Mouse (Mus musculus) forebrain, embryonic 12.5 days (tissue): ENCODE measurements at regions not wholly inside any gene's neighbourhood (a gene's known extent, or its start where the extent isn't known, plus 50 kb on each side); places are given as distances from the start of the nearest gene placed in this dataset.
"Not testable (repeated sequence)": the region's sequence is repeated elsewhere in the genome, so short reads cannot be mapped to it uniquely, and the experiment has no call there.

Experiments
- ATAC-seq: fragments of 200-750 bp; cut with Nextera tagmentation; 2 replicates; pipeline ENCODE4 v1.8.0; 2017; ENCODE audit warnings: moderate TSS enrichment; ENCODE audit not compliant: low FRiP score
- H3K27ac ChIP-seq: fragments of 300-500 bp; sonication (generic); 2 replicates; pipeline ENCODE4 v1.5.1; 2016; ENCODE audit warnings: mild to moderate bottlenecking
- H3K27me3 ChIP-seq: fragments of 300-500 bp; sonication (generic); 2 replicates; pipeline ENCODE4 v1.6.1; 2016; ENCODE audit warnings: mild to moderate bottlenecking
- H3K36me3 ChIP-seq: fragments of 300-500 bp; sonication (generic); replicated peaks from 2 replicates; pipeline ENCODE4 v1.6.1; 2016; ENCODE audit warnings: mild to moderate bottlenecking
- H3K4me1 ChIP-seq: fragments of 300-500 bp; sonication (generic); 2 replicates; pipeline ENCODE4 v1.6.1; 2016
- H3K4me2 ChIP-seq: fragments of 300-500 bp; sonication (generic); 2 replicates; pipeline ENCODE4 v1.6.1; 2016; ENCODE audit warnings: mild to moderate bottlenecking, moderate library complexity
- H3K4me3 ChIP-seq: fragments of 300-500 bp; sonication (generic); replicated peaks from 2 replicates; pipeline ENCODE4 v1.5.1; 2016; ENCODE audit warnings: mild to moderate bottlenecking
- H3K9ac ChIP-seq: fragments of 300-500 bp; sonication (generic); 2 replicates; pipeline ENCODE4 v1.6.1; 2016; ENCODE audit warnings: mild to moderate bottlenecking
- H3K9me3 ChIP-seq: fragments of 300-500 bp; sonication (generic); 2 replicates; pipeline ENCODE4 v1.6.1; 2016
- WGBS: fragments of 180-500 bp; shearing (Covaris S2); methylation state at CpG from one replicate; pipeline ENCODE4 v1.1.7; 2016; 5-methylcytosine and 5-hydroxymethylcytosine counted together

GRCm38 (mm10) chr8:99763012-99763411 lies 346.7 kb upstream of the Cdh8 start:
- no peak overlapping the region for H3K9ac ChIP-seq
- no peak overlapping the region for H3K4me3 ChIP-seq
- H3K4me2 ChIP-seq: no peak overlapping the region
- no peak overlapping the region for H3K27ac ChIP-seq
- no peak for ATAC-seq
- no peaks in the 10 kb centered on the region for H3K4me1 ChIP-seq
- H3K36me3 ChIP-seq: no peaks in the 10 kb centered on the region
- H3K27me3 ChIP-seq: no peaks in the 10 kb centered on the region
- H3K9me3 ChIP-seq: no peaks in the 10 kb centered on the region

DNA sequence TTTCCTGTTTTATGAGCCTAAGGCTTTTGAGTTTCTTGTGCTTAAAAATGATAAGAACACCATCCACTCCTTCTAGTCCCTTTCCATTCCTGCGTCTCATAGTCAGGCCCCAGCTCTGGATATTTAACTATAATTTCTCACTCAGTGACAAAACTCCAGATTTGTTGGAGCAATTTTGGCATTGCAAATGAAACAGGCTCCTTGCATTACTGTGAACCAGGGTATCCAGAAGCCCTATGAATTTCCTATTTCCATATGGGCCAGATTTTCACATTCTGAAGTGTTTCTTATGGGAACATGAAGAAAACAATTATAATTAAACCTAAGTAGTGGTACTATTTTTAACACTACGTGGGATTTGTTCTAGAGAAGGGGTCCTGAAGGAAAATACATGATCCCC lies 319.9 kb upstream of the Cdh8 start:
- Histone ChIP-seq H3K4me2 (no peak overlapping the region), H3K4me3 (no peak overlapping the region), H3K36me3 (no peaks in the 10 kb centered on the region), H3K9me3 (no peaks in the 10 kb centered on the region), H3K27me3 (no peaks in the 10 kb centered on the region), H3K4me1 (no peaks in the 10 kb centered on the region), H3K9ac (no peak overlapping the region), H3K27ac (no peak overlapping the region)
- no peak for ATAC-seq
- 87% methylated on average over 2 of the region's 2 CpGs for WGBS

GRCm38 (mm10) chr8:99724626-99725218 lies 308.5 kb upstream of the Cdh8 start:
- 82% methylated on average over 5 of the region's 5 CpGs for WGBS
- H3K4me1 ChIP-seq: no peaks in the 10 kb centered on the region
- H3K9ac ChIP-seq: no peak overlapping the region
- ATAC-seq: no peak
- H3K4me3 ChIP-seq: no peak overlapping the region
- no peak overlapping the region for H3K4me2 ChIP-seq
- no peaks in the 10 kb centered on the region for H3K27me3 ChIP-seq
- H3K36me3 ChIP-seq: no peaks in the 10 kb centered on the region
- no peaks in the 10 kb centered on the region for H3K9me3 ChIP-seq
- no peak overlapping the region for H3K27ac ChIP-seq

GRCm38 (mm10) chr8:99718927-99719326 lies 302.7 kb upstream of the Cdh8 start:
- Histone ChIP-seq H3K4me2 (no peak overlapping the region), H3K4me1 (no peaks in the 10 kb centered on the region), H3K9me3 (no peaks in the 10 kb centered on the region), H3K27me3 (no peaks in the 10 kb centered on the region), H3K4me3 (no peak overlapping the region), H3K27ac (no peak overlapping the region), H3K36me3 (no peaks in the 10 kb centered on the region), H3K9ac (no peak overlapping the region)
- ATAC-seq: no peak

DNA sequence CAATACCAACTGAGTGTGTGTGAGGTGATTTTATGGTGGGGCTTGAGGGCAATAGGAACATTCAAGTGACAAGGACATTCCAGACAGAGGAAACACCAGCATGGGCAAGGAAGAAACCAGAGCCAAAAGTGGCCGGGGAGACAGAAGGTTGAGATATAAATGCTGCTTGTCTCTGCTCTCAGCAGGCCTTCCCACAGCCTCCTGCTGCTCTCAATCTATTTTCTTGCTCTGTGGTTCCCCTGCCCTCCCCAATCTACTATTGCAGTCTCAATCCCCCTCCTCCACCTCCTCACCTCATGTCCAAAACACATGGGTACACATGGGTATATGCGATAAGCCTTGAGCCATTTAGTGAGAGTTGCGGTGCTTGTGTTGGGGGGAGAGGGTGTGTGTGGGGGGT lies 265.4 kb upstream of the Cdh8 start:
- 0 out of 2 replicates have a peak, but pooled peaks have one; percentile 42 for ATAC-seq
- no peaks in the 10 kb centered on the region for H3K36me3 ChIP-seq
- H3K27me3 ChIP-seq: peaks cover 9% of the 10 kb centered on the region
- no peak overlapping the region for H3K27ac ChIP-seq
- no peak overlapping the region for H3K4me3 ChIP-seq
- no peak overlapping the region for H3K4me2 ChIP-seq
- H3K9me3 ChIP-seq: no peaks in the 10 kb centered on the region
- no peak overlapping the region for H3K9ac ChIP-seq
- 64% methylated on average over 3 of the region's 3 CpGs for WGBS
- H3K4me1 ChIP-seq: peaks cover 2% of the 10 kb centered on the region; the same call in 1 of the 2 replicates

- not testable (repeated sequence) for H3K4me3 ChIP-seq, H3K36me3 ChIP-seq, H3K27ac ChIP-seq, H3K27me3 ChIP-seq, H3K4me1 ChIP-seq, H3K9ac ChIP-seq, H3K9me3 ChIP-seq, H3K4me2 ChIP-seq
- peak; percentile 86 for ATAC-seq
- 20% methylated on average over 6 of the region's 6 CpGs for WGBS
These were observed 263.1 kb upstream of the Cdh8 start for GRCm38 (mm10) chr8:99679253-99679899.

DNA sequence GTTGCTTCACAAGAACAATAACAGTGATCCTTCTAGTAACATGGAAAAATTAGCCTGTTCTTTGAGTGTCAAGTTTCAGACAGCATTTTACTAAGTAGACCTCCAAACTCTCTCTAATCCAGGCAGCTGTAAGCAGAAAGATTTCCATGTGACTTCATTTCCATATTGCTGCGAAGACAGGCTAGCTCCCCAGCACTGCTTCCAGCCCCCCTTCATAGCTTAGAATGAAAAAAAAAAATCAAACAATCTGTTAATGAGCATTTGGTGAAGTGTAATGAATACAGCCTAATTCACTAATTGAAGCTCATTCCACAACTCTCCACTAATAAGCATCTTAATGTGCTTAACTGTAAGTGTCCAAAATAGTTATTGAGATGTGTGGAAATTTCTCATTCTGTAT lies 251.4 kb upstream of the Cdh8 start:
- H3K27me3 ChIP-seq, H3K4me2 ChIP-seq, H3K36me3 ChIP-seq, H3K9ac ChIP-seq, H3K4me3 ChIP-seq, H3K9me3 ChIP-seq, H3K4me1 ChIP-seq, H3K27ac ChIP-seq: not testable (repeated sequence)
- 31% methylated on average over 1 of the region's 1 CpGs for whole genome bisulfite sequencing
- peak; percentile 57; the same call in 1 of the 2 replicates for ATAC-seq

GRCm38 (mm10) chr8:99651302-99651621 lies 235.0 kb upstream of the Cdh8 start:
- no peak for ATAC-seq
- no peak overlapping the region for H3K9ac ChIP-seq

GRCm38 (mm10) chr8:99650587-99651301 lies 234.5 kb upstream of the Cdh8 start:
- no peak overlapping the region for H3K27ac ChIP-seq
- peak; percentile 39; the same call in 1 of the 2 replicates for ATAC-seq
- H3K4me3 ChIP-seq: no peak overlapping the region
- H3K9me3 ChIP-seq: no peaks in the 10 kb centered on the region
- H3K27me3 ChIP-seq: no peaks in the 10 kb centered on the region
- no peaks in the 10 kb centered on the region for H3K4me1 ChIP-seq
- no peak overlapping the region for H3K4me2 ChIP-seq
- 69% methylated on average over 9 of the region's 9 CpGs for WGBS
- H3K9ac ChIP-seq: no peak overlapping the region
- H3K36me3 ChIP-seq: no peaks in the 10 kb centered on the region

More at GRCm38 (mm10) chr8:99651302-99651621, 235.0 kb upstream of the Cdh8 start:
- no peaks in the 10 kb centered on the region for H3K27me3 ChIP-seq
- H3K4me3 ChIP-seq: no peak overlapping the region
- 84% methylated on average over 2 of the region's 2 CpGs for WGBS
- H3K9me3 ChIP-seq: no peaks in the 10 kb centered on the region
- no peaks in the 10 kb centered on the region for H3K4me1 ChIP-seq
- no peak overlapping the region for H3K4me2 ChIP-seq
- H3K27ac ChIP-seq: no peak overlapping the region
- no peaks in the 10 kb centered on the region for H3K36me3 ChIP-seq

DNA sequence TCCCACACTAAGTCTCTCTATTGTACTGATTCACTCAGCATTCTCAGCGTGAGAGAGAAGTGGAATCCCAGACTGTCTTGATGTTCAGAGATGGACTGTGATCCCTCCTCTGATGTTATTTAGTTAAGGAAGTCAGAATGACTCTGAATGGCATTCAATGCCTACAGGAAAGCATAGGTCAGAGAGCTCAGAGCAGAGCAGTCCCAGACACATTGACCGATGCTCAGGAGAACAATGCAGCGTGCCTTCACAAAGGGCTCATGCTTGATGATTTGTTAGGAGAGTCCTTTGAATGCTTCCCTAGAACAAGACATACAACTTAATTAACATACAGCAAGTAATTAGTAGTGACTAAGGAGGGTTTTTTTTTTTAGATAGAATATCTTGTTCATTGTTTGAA lies 224.3 kb upstream of the Cdh8 start:
- Histone ChIP-seq H3K4me3 (no peak overlapping the region), H3K4me2 (no peak overlapping the region), H3K9ac (no peak overlapping the region), H3K27ac (no peak overlapping the region), H3K27me3 (no peaks in the 10 kb centered on the region), H3K9me3 (no peaks in the 10 kb centered on the region), H3K36me3 (no peaks in the 10 kb centered on the region), H3K4me1 (peaks cover 2% of the 10 kb centered on the region; the same call in 1 of the 2 replicates)
- 11% methylated on average over 3 of the region's 3 CpGs for whole genome bisulfite sequencing
- ATAC-seq: no peak

DNA sequence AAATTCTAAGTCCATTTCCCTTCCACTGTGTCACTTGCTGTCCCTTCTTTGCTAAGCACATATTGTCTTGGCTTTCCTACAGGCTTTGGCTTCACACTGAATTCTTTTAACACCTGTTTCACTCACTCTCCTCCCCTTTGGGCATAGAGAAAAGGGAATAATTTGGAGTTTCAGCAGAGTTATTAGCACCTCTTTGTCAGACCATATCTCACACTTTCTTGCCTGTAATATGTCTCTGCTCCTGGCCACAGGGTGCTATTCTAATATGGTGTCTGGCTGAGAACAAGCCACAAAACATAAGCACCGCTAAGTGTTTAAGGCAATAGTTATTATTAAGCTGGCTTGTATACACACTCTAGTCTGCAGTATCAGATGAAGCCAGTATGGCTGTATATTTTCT lies 214.7 kb upstream of the Cdh8 start:
- ATAC-seq: not testable (repeated sequence)

GRCm38 (mm10) chr8:99621626-99622025 lies 205.4 kb upstream of the Cdh8 start:
- H3K4me2 ChIP-seq: no peak overlapping the region
- H3K9me3 ChIP-seq: no peaks in the 10 kb centered on the region
- H3K36me3 ChIP-seq: no peaks in the 10 kb centered on the region
- ATAC-seq: no peak
- no peaks in the 10 kb centered on the region for H3K27me3 ChIP-seq
- H3K4me1 ChIP-seq: no peaks in the 10 kb centered on the region
- no peak overlapping the region for H3K4me3 ChIP-seq
- H3K27ac ChIP-seq: no peak overlapping the region
- 60% methylated on average over 2 of the region's 2 CpGs for WGBS
- no peak overlapping the region for H3K9ac ChIP-seq

More for the DNA sequence above, 214.7 kb upstream of the Cdh8 start:
- not testable (repeated sequence) for H3K36me3 ChIP-seq, H3K4me1 ChIP-seq, H3K4me2 ChIP-seq, H3K9ac ChIP-seq, H3K27ac ChIP-seq, H3K9me3 ChIP-seq, H3K4me3 ChIP-seq, H3K27me3 ChIP-seq
- 80% methylated on average over 1 of the region's 1 CpGs for WGBS

DNA sequence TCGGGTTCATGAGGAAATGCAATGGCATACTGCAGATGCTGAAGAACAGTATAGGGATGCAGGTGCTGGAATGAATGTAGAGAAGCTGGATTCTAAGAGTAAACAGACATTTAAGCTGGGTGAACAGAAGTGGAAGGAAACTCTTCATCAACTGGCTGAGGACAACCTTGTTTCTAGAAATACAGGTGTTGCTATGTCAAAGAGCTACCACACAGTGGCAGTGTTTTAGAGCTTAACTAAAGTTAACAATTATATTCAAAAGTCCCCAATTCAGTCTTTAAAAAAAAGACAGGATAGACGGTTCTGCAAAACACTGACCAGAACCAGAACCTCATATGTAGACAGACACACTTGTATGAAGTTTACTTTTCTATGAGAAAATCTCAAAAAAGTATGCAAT lies 188.1 kb upstream of the Cdh8 start:
- H3K4me2 ChIP-seq, H3K27ac ChIP-seq, ATAC-seq, H3K4me3 ChIP-seq, H3K9me3 ChIP-seq, H3K36me3 ChIP-seq, H3K27me3 ChIP-seq, H3K9ac ChIP-seq, H3K4me1 ChIP-seq: not testable (repeated sequence)
- WGBS: 48% methylated on average over 2 of the region's 2 CpGs
